Mouse (Mus musculus): Measurements from ENCODE around the gene Galnt6. TPM values are rescaled to one million over a fixed set of nuclear protein-coding genes. Genes with fewer than 3 reads are reported as not detected.

The Galnt6 gene
- polyA plus RNA-seq, 1 experiment = 14.7 TPM

DNA sequence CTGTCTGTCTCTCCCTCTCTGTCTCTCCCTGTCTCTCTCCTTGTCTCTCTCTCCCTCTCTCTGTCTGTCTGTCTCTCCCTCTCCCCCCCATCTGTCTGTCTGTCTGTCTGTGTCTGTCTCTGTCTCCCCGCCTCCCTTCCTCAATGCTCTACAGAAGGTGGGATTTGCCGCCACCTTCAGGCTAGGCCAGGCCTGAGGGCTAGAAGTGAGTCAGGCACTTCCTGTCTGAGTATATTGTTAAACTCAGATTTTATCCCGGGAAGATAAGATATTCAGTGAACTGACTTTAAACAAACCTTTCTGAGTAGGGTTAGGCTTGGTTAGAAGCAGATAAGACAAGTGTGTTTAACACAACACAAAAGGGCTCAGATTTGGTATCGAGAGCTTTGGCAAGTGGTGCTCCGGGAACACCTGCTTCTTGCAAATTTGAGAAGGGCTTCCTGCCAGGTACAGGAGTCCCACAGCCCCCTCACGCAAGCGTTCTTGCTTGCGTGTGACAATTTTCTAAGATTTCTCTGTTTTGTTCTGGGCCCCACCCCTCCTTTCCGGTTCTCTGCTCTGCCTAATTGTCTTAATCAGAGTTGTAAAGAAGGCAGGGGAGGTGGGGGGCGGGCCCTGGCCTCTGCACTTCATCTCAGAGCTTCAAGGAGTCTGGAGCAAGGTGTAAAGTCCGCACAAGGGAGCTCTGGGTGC, 25.8 kb upstream of the Galnt6 start:
- DNase-seq (ENCODE audit: low spot score) = no peak

DNA sequence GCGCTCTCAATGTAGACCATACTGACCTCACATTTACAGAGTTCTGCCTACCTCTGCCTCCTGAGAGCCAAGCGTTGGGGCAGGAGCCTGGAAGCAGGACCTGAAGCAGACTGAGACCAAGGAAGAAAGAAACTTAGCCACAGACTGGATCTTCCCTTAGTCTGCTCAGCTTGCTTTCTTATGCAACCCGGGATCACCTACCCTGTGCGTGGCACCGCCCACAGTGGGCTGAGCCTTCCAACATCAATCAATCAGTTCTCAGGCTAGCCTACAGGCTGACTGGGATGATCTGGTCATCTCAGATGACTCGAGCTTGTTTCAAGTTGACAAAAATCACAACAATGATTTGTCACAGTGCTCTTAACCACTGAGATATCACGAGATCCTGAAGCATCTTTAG, 24.9 kb upstream of the Galnt6 start:
- no peak for DNase-seq (ENCODE audit: low spot score)

DNA sequence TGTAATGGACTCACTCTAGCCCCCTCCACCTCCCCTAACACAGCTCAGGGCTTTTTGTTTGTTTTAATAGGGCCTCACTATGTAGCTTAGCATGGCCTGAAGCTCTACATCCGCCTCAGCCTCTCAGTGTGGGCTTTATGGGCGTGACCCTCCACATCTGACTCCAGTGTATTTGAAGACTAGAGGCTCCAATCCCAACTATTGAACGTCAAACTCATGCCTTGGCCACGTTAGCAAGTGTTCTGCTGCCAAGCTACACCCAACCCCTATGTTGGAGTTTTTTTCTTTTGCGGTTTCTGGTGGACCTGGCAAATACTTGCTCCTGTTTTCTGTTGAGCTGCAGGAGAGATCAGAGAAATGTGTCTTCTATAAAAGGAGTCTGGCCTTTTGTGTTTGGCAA, 23.9 kb upstream of the Galnt6 start:
- DNase-seq (ENCODE audit: low spot score) = no peak

DNA sequence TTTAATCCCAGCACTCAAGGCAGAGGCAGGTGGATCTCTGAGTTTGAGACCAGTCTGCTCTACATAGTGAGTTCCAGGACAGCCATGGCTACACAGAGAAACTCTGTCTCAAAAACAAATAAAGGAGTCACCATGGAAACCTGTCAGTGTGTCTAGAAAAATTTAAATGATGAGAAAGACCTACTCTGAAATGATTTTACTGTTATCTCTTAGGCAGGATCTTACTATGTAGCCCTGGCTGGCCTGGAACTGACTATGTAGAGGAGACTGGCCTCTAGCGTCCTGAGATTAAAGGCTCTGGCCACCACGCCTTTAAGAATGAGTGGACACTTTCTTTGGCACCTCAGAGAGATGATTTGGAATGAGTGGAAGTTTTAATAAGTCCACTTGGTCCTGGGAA, 23.3 kb upstream of the Galnt6 start:
- DNase-seq (ENCODE audit: low spot score) = no peak

- DNase-seq (ENCODE audit: low spot score) = no peak
Measured at GRCm38 (mm10) chr15:100749751-100750538, 20.8 kb upstream of the Galnt6 start.

- no peak for DNase-seq (ENCODE audit: low spot score)
Measured at GRCm38 (mm10) chr15:100748584-100748983, 19.4 kb upstream of the Galnt6 start.

GRCm38 (mm10) chr15:100747121-100747963, 18.2 kb upstream of the Galnt6 start:
- DNase-seq (ENCODE audit: low spot score) = no peak

DNA sequence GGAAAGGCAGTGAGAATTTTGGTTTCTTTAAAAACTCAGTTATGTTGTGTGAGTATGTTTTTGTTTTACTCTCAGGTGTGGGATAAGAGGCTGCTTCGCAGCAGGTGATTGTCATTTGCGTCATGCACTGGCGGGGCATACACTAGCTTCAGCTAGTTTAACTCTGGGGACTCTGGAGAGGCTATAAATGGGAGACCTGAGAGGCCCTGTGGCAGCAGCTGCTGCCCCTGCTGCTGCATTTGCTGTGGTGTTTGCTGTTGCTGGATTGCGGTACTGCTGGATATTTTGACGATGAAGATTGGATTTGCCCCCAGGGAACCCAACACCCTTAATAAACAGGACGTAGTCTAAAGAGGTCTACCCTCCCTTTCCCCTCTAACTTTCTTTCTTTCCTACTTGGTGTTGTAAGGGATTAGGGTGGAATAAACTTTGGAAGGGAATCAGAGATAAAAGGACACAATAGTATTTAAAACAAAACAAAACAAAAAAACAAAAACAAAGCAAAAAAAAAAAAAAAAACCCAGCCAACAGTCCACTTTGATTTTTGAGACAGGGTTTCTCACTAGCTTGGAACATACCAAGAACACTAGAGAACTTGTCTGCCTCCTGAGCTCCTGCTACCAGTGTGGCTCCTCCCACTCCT, 17.4 kb upstream of the Galnt6 start:
- no peak for DNase-seq (ENCODE audit: low spot score)

DNA sequence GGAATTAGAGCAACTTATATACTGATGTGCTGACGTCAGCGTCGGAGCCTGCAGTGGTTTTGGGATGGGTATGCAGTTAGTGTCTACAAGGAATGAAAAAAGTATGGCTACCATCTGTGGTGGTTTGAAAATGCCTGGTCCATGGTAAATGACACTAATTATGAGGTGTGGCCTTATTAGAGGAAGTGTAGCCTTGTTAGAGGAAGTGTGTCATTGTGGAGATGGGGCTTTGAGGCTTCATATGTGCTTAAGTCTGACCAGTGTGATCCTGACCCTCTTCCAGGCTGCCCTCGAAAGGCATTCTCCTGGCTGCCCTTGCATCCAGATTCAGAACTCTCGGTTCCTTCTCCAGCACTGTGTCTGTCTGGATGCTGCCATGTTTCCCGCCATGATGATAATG, 14.1 kb upstream of the Galnt6 start:
- DNase-seq (ENCODE audit: low spot score) = no peak

DNA sequence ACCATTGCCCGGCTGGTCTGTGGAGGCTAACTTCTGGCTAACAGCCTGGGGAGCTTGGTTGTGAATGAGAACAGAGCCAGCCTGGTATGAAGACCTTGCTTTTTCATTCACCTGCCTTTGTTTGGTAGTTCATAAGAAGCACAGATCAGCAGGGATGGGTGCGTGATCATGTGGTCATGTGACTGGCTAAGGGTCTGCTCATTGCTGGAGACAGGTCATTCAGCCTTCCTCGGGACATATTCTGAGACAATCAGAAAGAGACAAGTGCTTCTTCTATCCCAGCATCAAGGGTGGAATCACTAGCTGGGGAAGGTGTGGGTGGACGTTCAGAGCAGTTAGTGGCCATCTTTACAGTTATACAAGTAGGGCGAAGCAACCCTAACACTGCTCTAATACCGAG, 10.3 kb upstream of the Galnt6 start:
- DNase-seq (ENCODE audit: low spot score) = no peak

- no peak for DNase-seq (ENCODE audit: low spot score)
Measured at GRCm38 (mm10) chr15:100738351-100738781, 9.2 kb upstream of the Galnt6 start.

DNA sequence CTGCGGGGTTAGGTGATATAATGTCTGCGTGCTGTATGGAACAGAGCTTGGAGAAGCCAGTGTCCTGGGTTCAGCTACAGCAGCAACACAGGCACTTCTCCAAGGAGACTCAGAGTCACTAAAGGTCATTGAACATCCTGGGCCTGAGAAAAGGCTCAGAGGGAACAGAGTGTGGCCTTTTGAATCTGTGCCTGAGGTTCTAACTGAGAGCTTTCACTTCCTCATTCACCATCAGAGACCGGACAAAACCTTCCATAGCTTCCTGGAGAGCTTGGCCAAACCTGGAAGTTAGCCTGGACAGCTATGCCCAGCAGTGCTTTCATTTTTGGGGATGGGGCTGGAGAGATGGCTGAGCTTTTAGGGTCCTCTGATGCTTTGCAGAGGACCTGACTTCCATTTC, 8.5 kb upstream of the Galnt6 start:
- DNase-seq (ENCODE audit: low spot score) = no peak

- DNase-seq (ENCODE audit: low spot score) = no peak
Measured at GRCm38 (mm10) chr15:100735953-100736300, 6.8 kb upstream of the Galnt6 start.

DNA sequence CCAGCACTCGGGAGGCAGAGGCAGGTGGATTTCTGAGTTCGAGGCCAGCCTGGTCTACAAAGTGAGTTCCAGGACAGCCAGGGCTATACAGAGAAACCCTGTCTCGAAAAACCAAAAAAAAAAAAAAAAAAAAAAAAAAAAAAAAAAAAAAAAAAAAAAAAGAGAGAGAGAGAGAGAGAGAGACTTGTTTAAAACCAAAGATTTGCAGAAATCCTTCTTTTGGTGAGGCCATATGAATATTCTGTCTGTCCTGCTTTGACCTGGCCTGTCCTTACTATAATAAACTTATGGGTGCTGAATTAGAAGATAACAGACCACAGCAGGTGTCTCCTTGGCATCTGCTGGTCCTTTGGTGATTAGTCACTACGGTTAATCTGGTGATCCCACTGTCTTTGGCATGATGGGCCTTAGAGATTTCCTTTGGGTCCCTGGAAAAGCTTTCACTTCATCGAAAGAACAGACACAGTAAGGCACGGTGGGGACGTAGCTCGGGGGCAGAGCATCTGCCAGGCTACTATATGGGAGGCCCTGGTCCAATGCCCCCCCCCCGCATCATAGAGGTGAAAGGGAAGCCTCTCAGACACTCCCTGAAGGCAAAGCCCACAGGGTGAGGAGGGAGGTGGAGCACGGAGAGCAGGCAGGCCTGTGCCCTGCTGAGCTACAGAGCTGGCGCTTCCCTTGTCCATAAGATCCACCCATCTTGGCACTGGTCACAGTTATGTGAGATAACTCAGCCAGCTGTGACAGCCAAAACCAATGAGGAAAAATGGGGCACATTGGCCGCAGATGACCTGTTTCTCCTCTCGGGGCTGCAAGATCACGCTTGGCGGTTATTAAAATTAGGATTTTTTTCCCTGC, 6.1 kb upstream of the Galnt6 start:
- DNase-seq (ENCODE audit: low spot score) = no peak

- DNase-seq (ENCODE audit: low spot score) = no peak
Measured at GRCm38 (mm10) chr15:100732580-100732979, 3.4 kb upstream of the Galnt6 start.

DNA sequence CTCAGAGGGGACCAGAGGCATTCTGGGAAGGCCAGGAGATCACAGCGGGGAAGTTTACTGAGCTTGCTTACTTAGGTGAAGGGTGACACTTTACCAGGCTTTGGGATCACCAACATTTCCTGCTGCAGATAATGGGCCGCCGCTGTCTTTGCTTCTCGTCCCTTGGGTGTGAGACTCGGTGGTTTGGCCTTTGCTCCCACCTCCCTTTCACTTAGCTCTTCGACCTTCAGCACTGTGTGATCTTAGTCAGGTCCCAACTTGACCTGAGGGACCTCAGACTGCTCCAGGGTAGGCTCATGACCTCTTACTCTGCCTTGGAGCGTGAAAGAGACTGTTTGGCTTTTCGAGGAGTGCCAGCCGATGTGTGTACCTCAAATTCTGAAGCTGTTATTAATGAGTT, 1.9 kb upstream of the Galnt6 start:
- no peak for DNase-seq (ENCODE audit: low spot score)

DNA sequence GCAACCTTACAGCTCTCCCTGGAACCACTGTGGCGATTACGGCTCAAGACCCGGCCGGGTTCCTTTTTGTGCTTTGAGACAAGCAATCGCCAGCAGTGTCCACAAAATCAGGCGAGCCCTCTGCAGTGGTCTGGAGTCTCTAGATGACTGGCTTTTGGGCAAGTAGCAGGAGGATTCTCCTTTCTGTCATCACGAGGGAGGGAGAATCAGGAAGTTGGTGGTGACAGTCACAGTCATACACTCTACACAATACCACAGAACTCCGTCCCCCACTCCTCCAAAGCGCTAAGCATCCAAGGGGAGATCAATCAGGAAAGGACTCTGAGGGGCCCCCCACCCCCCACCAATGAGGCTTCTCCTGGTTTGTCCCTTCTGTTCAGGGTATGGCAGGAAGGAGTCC, 590 bp downstream of the Galnt6 start:
- no peak for DNase-seq (ENCODE audit: low spot score)

- no peak for DNase-seq (ENCODE audit: low spot score)
Measured at GRCm38 (mm10) chr15:100727834-100728233, 1.3 kb downstream of the Galnt6 start.

- DNase-seq (ENCODE audit: low spot score) = no peak
Measured at GRCm38 (mm10) chr15:100726721-100727120, 2.5 kb downstream of the Galnt6 start.

DNA sequence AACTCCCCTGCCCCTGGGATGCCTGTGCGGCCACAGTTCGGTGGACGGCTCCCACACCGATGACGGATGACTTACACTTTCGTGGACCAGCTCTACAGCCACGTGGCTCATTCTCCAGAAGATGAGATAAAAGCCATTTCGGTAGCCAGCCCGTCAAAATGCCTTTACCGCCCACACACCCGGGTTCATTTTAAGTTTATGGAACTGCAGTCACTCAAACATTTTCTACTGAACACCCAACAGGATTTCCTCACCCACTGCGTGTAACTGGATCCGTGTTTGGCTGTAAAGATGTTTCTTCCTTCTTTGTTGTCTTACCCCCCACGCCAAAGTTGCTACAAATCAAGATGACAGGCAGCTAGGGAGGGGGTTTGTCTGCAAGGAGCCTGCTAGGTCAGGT, 5.7 kb downstream of the Galnt6 start:
- no peak for DNase-seq (ENCODE audit: low spot score)

DNA sequence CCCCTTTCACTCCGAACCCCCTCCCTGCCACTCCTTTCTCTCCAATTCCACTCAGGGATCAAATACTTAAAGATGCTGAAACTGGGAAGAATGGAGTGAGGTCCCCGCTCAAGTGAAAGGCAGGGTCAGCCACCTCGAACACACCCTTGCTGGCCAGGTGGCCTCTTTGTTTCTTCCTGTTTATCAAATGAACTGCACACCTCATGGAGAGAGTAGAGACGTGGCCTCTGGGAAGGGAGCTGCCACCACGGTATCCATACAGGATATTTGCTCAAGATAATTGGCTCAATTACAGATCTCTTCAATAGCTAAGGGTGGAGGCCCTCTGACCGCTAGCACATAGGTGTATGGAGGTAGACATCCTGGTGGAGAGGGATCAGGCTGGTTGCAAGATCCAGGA, 6.6 kb downstream of the Galnt6 start:
- DNase-seq (ENCODE audit: low spot score) = no peak
